ENCODE assay signal across 17 mouse cellular contexts in the genomic region with DNA sequence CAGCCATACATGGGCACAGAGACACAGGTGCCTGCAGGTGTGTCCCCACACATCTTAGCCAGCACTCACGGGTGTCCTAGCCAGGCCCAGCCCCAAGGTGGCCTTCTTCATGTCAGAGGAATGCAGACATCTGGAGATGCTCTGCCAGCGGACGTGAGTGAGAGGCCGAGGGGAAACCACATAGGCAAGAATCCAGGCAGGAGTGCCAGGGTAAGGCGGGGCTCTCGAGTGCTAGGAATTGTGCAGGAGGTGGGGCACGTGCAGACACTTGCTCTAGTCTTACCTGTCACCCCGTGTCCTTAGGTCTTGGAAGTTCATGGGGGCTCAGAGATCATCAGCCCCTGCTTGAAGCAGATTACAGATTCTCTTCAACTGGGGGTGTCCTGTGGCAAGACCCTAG. TPM values are rescaled to one million over a fixed set of nuclear protein-coding genes. Genes with fewer than 3 reads are reported as not detected.
"Had no signal": no experiment of that assay in that cellular context is flagged by ENCODE, and none has a peak within 500 bp of the region (broad histone marks: within the 10 kb centered on the region; RNA-seq: fewer than 3 reads in every experiment).

No protein-coding gene starts in this region.

- ATAC-seq: intestine, embryonic 15.5 days; liver, embryonic 12.5 days had no signal

- H3K4me3 ChIP-seq: intestine, embryonic 15.5 days; limb, embryonic 15.5 days; liver, embryonic 12.5 days; neural tube, embryonic 12.5 days had no signal

- H3K27ac ChIP-seq: intestine, embryonic 15.5 days; limb, embryonic 15.5 days; liver, embryonic 12.5 days; neural tube, embryonic 12.5 days had no signal

- DNase-seq: kidney, adult 18-20 months; kidney, postnatal 14 days; layer of hippocampus, postnatal 36 days; midbrain, embryonic 14.5 days; right cerebral cortex, postnatal 4 days; spleen, adult 18-20 months; thymus, adult 18-20 months; thymus, postnatal 14 days had no signal

- H3K27me3 ChIP-seq: intestine, embryonic 15.5 days; limb, embryonic 15.5 days had no signal

- H3K4me2 ChIP-seq: intestine, embryonic 15.5 days; limb, embryonic 15.5 days; liver, embryonic 12.5 days; neural tube, embryonic 12.5 days had no signal

- H3K9ac ChIP-seq: intestine, embryonic 15.5 days; limb, embryonic 15.5 days; liver, embryonic 12.5 days; neural tube, embryonic 12.5 days had no signal

- H3K36me3 ChIP-seq: intestine, embryonic 15.5 days; limb, embryonic 15.5 days; liver, embryonic 12.5 days; neural tube, embryonic 12.5 days had no signal

- H3K9me3 ChIP-seq: intestine, embryonic 15.5 days; limb, embryonic 15.5 days; liver, embryonic 12.5 days; neural tube, embryonic 12.5 days had no signal

RNA-seq across cellular contexts. Expression of a gene that starts 15.1 kb away (rescaled TPM):
- total RNA-seq: layer of hippocampus, postnatal 36 days; left cerebral cortex, postnatal 25 days; monocyte, adult 5-6 weeks; neutrophil, adult 5-6 weeks had no signal
- polyA plus RNA-seq: kidney, embryonic 14.5 days; limb, embryonic 11.5 days; neural tube, embryonic 12.5 days had no signal
